Mouse (Mus musculus) frontal cortex, postnatal 36 days (tissue): Measurements from ENCODE around the gene Celf2.
"Not testable (repeated sequence)": the region's sequence is repeated elsewhere in the genome, so short reads cannot be mapped to it uniquely, and the experiment has no call there.

Source experiments
- DNase-seq, 2 experiments: peaks; one replicate each; pipeline ENCODE4 v3.0.0; 2022; ENCODE audit warnings: low spot score in 2 of 2

Celf2 gene

DNA sequence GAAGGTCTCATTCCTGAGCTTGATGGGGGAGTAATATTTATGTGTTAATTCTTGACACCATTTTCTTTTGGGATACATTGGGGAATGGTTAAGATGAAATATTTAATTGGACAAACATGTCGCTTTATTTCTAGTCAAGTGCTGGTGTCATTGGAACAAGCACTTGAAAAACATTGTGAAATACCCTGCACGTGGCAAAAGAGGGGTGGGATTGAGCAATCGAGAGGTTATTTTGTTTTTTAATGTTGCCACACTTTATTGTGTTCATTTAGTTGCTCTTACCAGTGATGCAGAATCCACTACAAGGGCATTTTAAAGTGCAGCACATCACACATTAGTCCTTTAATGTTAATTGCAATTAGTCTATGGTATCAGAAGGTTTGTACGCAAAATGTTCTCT lies 242.2 kb downstream of the Celf2 start:
- no peak for DNase-seq

DNA sequence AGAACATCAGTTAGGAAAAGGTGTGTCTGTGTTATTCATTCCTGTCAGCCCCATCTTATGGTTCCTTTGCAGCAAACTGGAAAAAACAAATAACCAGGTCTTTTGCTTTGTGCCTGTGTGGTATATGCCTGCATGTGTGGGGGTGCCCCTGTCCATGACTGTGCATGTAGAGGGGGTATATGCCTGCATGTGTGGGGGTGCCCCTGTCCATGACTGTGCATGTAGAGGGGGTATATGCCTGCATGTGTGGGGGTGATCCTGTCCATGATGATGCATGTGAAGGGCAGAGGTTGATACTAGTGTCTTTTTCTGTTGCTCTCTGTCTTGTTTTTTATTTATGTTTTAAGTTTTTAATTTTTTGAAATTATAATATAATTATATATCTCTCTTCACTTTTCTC lies 246.7 kb downstream of the Celf2 start:
- not testable (repeated sequence) for DNase-seq

DNA sequence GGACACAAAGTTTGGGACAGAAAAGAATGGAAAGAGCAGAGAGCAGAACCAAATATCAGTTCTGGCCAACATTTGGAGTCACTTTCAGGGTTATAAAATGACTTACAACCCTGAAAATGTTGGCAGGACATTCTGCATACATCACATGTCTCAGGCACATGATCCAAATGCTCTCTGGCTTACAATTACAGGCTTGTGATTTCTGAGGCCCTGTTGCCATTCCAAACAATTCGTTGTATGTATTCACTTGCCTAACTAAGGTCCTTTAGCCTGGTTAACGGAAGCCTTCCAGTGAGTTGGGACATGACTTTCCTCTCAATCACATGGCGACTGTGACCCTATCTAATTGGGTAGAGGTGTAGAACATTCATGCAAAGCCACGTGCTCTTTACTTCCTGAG lies 249.2 kb downstream of the Celf2 start:
- no peak for DNase-seq

- no peak for DNase-seq
Observed at GRCm38 (mm10) chr2:7259616-7260015, 249.7 kb downstream of the Celf2 start.

- peak; percentile 61 to 83 for DNase-seq
Observed at GRCm38 (mm10) chr2:7256023-7256422, 253.3 kb downstream of the Celf2 start.

- DNase-seq = no peak
Observed at GRCm38 (mm10) chr2:7255386-7255785, 254.0 kb downstream of the Celf2 start.

DNA sequence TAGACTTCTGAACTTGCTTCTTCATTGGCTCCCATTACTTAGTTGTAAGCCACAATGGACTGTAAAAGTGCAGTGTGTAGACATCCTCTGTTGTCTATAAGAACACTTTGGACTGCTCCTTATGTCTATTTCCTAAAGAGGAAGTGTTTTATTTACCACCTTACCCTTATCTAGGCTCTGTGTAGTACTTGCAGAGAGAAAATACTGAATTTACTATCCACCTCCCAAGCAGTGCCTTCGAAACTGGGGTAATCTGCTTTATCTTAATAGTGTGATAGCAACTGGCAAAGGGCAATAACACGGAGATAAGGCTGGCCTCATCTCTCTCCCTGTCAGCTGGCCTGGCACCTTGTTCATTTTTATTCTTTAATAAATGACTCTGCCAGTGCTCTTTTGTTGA lies 259.0 kb downstream of the Celf2 start:
- no peak for DNase-seq

DNA sequence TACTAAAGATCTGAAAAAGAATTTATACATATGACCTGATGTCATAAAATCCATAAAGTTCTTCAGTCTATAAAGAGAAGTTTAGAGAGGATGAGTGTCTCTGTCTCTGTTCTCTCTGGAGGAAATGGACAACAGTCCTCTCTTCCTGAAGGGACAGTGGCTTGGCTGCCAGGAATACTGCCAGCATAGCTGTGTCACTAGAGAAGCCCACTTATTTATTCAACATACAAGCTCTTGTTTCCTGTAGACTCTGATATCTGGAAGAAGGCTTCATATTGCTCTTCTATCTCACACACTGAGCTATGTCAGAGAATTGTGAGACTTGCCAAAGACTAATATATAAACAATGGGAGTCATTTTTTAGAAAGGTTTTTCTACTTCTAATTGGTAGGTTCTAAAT lies 260.4 kb downstream of the Celf2 start:
- DNase-seq = no peak

DNA sequence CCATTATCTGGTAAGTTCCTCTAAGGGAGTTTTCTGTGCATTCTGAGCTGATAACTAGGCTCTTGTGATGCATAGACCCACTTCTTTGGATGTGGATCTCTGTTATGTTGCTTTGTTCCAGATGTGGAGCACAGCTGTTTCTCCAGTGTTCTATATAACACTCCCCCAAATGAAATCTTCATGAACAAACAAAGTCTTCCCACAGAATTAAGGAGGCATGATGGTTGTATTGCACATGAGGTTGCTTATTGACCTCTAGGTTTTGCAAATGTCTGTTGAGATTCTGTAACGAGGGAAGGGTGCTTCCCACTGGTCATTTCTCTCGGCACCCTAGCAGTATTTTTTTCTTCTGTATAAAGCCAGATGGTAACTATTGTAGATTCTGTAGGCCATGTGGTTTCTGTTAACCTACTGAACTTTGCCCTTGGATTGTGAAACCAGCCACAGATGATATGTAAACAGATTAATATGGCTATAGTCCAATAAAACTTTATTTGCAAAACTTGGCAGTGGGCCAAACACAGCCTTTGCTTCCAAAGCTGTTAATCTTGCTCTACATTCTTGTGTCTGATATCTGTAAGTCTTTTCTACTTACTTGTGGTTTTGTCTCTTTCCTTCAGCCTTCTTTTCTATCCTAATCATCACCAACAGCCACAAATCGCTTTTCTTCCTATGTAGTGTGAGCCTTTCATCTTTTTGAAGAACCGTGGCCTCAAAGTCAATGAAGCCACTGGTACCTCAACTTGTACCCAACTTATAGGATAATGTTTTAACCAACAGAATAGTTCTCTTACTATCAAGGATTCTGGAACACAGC lies 263.2 kb downstream of the Celf2 start:
- DNase-seq = no peak

GRCm38 (mm10) chr2:7242139-7242538 lies 267.2 kb downstream of the Celf2 start:
- no peak for DNase-seq

DNA sequence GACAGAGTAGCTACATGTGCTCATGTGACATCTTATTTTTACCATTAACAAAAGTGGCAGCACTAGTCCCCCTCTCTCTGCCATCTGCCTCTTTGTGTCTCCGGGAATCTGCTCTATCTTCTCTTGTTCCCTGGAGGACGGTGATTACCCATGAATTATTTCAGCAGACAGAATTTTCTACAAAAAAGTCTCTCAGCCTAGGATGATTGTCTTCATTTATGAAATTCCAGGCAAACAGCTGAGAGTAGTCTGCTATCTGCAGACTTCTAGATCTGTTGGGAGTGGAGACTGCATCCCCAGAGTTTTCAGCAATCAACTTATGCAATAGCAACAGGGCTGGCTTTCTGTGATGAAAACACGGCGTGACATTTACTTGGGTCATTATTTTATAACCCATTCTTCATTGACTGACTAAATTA lies 267.8 kb downstream of the Celf2 start:
- DNase-seq = no peak

GRCm38 (mm10) chr2:7237283-7237682 lies 272.1 kb downstream of the Celf2 start:
- DNase-seq = no peak

GRCm38 (mm10) chr2:7236452-7236851 lies 272.9 kb downstream of the Celf2 start:
- DNase-seq = no peak

- DNase-seq = no peak
Observed at GRCm38 (mm10) chr2:7235059-7235741, 274.2 kb downstream of the Celf2 start.

- DNase-seq = peak; percentile 53 to 65
Observed at GRCm38 (mm10) chr2:7234587-7234986, 274.8 kb downstream of the Celf2 start.

DNA sequence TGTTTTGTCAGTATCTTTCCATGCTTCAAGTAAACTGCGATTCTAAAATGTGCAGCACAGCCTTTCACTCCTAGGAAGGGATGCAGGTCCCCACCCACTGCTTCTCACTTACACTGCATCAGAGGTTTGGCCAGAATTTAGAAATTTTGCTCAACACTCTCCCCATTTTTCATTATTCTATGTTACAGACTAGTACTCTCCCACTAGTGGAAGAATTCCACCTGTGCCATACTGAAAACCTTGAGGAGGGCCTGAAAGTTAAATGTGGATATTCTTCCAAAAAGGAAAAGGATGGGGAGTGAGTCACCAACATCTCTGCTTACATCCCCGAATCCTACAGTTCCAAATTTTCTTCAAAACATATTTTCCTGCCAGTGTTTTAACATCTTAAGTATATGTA lies 276.0 kb downstream of the Celf2 start:
- no peak for DNase-seq

DNA sequence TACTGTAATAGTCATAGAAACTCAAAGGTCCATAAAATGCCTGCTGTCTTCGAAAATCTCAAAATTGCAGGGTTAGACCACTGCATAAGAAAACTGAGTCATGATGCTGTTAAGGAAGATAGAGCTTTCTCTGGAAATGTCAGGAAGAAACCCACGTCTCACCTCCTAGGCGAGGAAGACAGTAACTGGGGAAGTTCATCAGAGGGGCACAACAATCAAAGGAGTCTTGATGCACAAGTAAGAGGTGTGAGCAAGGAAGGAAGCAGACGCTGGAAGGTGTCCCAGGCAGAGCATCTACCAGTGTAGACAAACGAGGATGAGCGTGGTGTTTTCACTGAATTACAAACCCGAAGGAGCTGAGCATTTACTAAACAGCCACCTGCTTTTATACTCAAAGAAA lies 282.6 kb downstream of the Celf2 start:
- no peak for DNase-seq

DNA sequence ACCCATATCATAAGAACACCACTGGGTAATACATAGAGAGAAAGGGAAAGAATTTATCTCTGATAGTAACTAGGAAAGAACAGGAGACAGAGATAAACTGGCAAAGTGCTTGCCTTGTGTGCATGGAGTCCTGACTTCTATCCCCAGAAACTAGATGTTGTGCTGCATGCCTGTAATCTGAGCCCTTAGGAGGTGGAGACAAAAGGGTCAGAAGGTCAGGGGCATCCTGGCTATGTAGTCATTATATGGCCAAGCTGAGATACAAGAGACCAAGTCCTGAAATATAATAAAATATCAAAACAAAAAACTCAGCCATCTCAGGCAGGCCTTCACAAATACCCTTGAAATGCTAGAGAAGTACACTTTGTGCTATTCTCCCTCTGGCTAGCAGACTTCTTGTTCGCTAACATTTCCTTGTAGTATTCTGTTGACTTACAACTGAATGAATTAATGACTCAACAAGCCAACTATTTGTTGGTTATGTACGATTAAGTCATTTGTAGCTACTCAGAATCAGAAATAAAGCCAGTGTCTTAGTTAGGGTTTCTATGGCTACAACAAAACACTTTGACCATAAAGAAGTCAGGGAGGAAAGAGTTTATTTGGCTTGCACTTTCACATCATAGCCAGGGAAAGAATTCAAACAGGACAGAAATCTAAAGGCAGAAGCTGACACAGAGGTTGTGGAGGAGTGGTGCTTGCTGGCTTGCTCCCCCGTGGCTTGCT lies 284.9 kb downstream of the Celf2 start:
- no peak for DNase-seq

DNA sequence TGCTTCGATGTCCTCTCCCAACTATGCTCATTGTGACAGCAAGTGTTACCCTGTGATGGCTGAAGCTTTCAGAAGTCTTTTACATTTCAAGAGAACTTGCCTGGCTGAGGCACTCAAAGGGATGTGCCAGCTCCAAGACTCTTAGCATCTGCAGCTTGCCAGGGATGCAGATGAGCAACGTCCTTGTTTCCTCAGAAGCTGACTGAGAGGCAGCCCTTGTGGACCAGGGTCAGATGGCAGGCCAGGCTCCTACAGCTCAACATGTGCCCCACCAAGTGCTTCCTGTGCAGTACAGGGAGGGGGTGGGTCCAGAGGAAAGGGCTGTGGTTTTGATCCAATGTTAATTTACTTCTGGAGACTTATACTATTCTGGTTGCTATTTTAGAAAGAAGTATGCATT lies 285.8 kb downstream of the Celf2 start:
- no peak for DNase-seq

- DNase-seq = no peak
Observed at GRCm38 (mm10) chr2:7222886-7223285, 286.5 kb downstream of the Celf2 start.

DNA sequence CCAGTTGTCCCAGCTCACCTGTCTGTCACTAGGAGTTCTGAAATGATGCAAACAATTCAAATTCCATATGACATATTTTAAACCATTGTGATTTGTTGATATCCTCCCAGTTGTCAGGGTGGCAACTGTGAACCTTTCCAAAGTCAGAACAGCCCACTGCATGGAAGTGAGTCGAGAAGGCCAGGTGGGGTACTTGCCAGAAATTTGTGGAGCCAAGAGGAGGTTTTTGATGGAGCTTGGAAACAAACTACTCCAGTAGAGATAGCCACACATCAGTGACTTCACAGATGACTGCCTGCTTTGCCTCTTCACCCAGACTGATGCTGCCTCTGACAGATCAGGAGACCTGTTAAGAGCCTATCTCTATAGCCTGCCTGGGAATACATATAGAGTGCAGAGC lies 287.5 kb downstream of the Celf2 start:
- DNase-seq = no peak

- DNase-seq = no peak
Observed at GRCm38 (mm10) chr2:7218101-7218500, 291.3 kb downstream of the Celf2 start.
